Mouse (Mus musculus) E14TG2a.4 (cell line): ENCODE data around the gene Panx3.

Experiments used
- H3K27me3 ChIP-seq: 2 replicates; pipeline ENCODE4 v1.6.1; 2014; ENCODE audit warnings: low read length, control low read depth; ENCODE audit not compliant: insufficient read depth
- H3K36me3 ChIP-seq: 2 replicates; pipeline ENCODE4 v1.6.1; 2014; ENCODE audit warnings: low read length, control low read depth; ENCODE audit not compliant: insufficient read depth
- H3K4me1 ChIP-seq: replicated peaks from 2 replicates; pipeline ENCODE4 v1.6.1; 2014; ENCODE audit warnings: low read depth, low read length, control low read depth
- H3K4me3 ChIP-seq: replicated peaks from 2 replicates; pipeline ENCODE4 v1.5.1; 2014; ENCODE audit warnings: mild to moderate bottlenecking, low read length
- H3K9me3 ChIP-seq: 2 replicates; pipeline ENCODE4 v1.6.1; 2014; ENCODE audit warnings: low read length, control low read depth
- CTCF ChIP-seq: conservative IDR thresholded peaks from 2 replicates; pipeline ENCODE4 v1.5.1; 2014; ENCODE audit warnings: low read length
- NANOG ChIP-seq: IDR thresholded peaks from 2 replicates; pipeline ENCODE4 v1.6.1; 2014; ENCODE audit warnings: borderline replicate concordance, low read length, mixed read lengths
- POU5F1 ChIP-seq: IDR thresholded peaks from 2 replicates; pipeline ENCODE4 v1.6.1; 2014; ENCODE audit warnings: low read length, borderline replicate concordance

Panx3 gene

GRCm38 (mm10) chr9:37669115-37669514, at the start of gene Panx3:
Gene Panx3, minus strand, starts transcription at chr9:37669235.
- Histone ChIP-seq H3K4me1 (peaks cover 14% of the 10 kb centered on the region), H3K9me3 (no peaks in the 10 kb centered on the region), H3K36me3 (no peaks in the 10 kb centered on the region), H3K4me3 (no peak within 1 kb of the TSS), H3K27me3 (no peaks in the 10 kb centered on the region)
- TF ChIP-seq NANOG, result no peak
- TF ChIP-seq CTCF, result no peak
- no peak for TF ChIP-seq POU5F1

GRCm38 (mm10) chr9:37716150-37716549, 47.1 kb upstream of the Panx3 start, which contains the start of gene Olfr160:
Gene Olfr160, minus strand, starts transcription at chr9:37716250.
- no peak for TF ChIP-seq CTCF
- TF ChIP-seq NANOG, result no peak
- no peak for TF ChIP-seq POU5F1
- no peaks in the 10 kb centered on the region for H3K4me1 ChIP-seq
- H3K9me3 ChIP-seq, result peaks cover 34% of the 10 kb centered on the region
- H3K27me3 ChIP-seq, result no peaks in the 10 kb centered on the region
- no peak within 1 kb of the TSS for H3K4me3 ChIP-seq
- H3K36me3 ChIP-seq, result no peaks in the 10 kb centered on the region

- no peak for TF ChIP-seq POU5F1
- peak; percentile 36 for TF ChIP-seq CTCF
Observed at GRCm38 (mm10) chr9:37689970-37690686, 21.1 kb upstream of the Panx3 start.

GRCm38 (mm10) chr9:37687941-37688303, 18.9 kb upstream of the Panx3 start:
- no peak for TF ChIP-seq NANOG
- TF ChIP-seq CTCF, result 0 out of 2 replicates have a peak, but pooled peaks have one; percentile 3
- no peaks in the 10 kb centered on the region for H3K9me3 ChIP-seq
- H3K36me3 ChIP-seq, result no peaks in the 10 kb centered on the region
- H3K4me1 ChIP-seq, result no peaks in the 10 kb centered on the region
- H3K27me3 ChIP-seq, result no peaks in the 10 kb centered on the region
- H3K4me3 ChIP-seq, result no peak overlapping the region

More at GRCm38 (mm10) chr9:37689970-37690686, 21.1 kb upstream of the Panx3 start:
- no peaks in the 10 kb centered on the region for H3K27me3 ChIP-seq
- no peaks in the 10 kb centered on the region for H3K9me3 ChIP-seq
- H3K4me1 ChIP-seq, result no peaks in the 10 kb centered on the region
- H3K4me3 ChIP-seq, result no peak overlapping the region
- no peaks in the 10 kb centered on the region for H3K36me3 ChIP-seq

- TF ChIP-seq POU5F1 (no peak), NANOG (no peak), CTCF (no peak)
- H3K27me3 ChIP-seq, result no peaks in the 10 kb centered on the region
- H3K4me1 ChIP-seq, result no peaks in the 10 kb centered on the region
- H3K36me3 ChIP-seq, result no peaks in the 10 kb centered on the region
- H3K9me3 ChIP-seq, result no peaks in the 10 kb centered on the region
- H3K4me3 ChIP-seq, result no peak overlapping the region
Observed at GRCm38 (mm10) chr9:37687288-37687940, 18.4 kb upstream of the Panx3 start.

GRCm38 (mm10) chr9:37681123-37681522, 12.1 kb upstream of the Panx3 start:
- H3K4me3 ChIP-seq, result no peak overlapping the region
- H3K9me3 ChIP-seq, result no peaks in the 10 kb centered on the region
- H3K27me3 ChIP-seq, result no peaks in the 10 kb centered on the region
- H3K4me1 ChIP-seq, result no peaks in the 10 kb centered on the region
- no peaks in the 10 kb centered on the region for H3K36me3 ChIP-seq
- TF ChIP-seq NANOG, result no peak
- TF ChIP-seq CTCF, result no peak
- TF ChIP-seq POU5F1, result no peak

GRCm38 (mm10) chr9:37675287-37675686, 6.3 kb upstream of the Panx3 start:
- H3K9me3 ChIP-seq, result no peaks in the 10 kb centered on the region
- H3K36me3 ChIP-seq, result no peaks in the 10 kb centered on the region
- H3K27me3 ChIP-seq, result no peaks in the 10 kb centered on the region
- no peak for TF ChIP-seq CTCF
- no peak for TF ChIP-seq POU5F1
- H3K4me3 ChIP-seq, result no peak overlapping the region
- H3K4me1 ChIP-seq, result no peaks in the 10 kb centered on the region

GRCm38 (mm10) chr9:37670261-37670660, 1.2 kb upstream of the Panx3 start:
- no peak for TF ChIP-seq CTCF
- TF ChIP-seq POU5F1, result no peak
- TF ChIP-seq NANOG, result no peak
- Histone ChIP-seq H3K36me3 (no peaks in the 10 kb centered on the region), H3K4me3 (no peak overlapping the region), H3K4me1 (peaks cover 14% of the 10 kb centered on the region), H3K27me3 (no peaks in the 10 kb centered on the region), H3K9me3 (no peaks in the 10 kb centered on the region)
